Mouse (Mus musculus) heart, adult 2 months (tissue): Measurements from ENCODE around the gene Cpt1a.

ENCODE experiments used
- CTCF ChIP-seq: fragments of 200-600 bp; IDR thresholded peaks from 2 replicates; pipeline ENCODE4 v1.8.1; 2022; ENCODE audit warnings: antibody characterized with exemption, mild to moderate bottlenecking, moderate library complexity
- EP300 ChIP-seq: fragments of 200-500 bp; IDR thresholded peaks from 2 replicates; pipeline ENCODE4 v1.6.1; 2011; ENCODE audit warnings: low read depth, low read length, control low read depth; ENCODE audit not compliant: insufficient read depth
- POLR2A ChIP-seq: fragments of 200-500 bp; IDR thresholded peaks from 2 replicates; pipeline ENCODE4 v1.6.1; 2011; ENCODE audit warnings: mild to moderate bottlenecking, low read depth, low read length, control low read depth; ENCODE audit not compliant: insufficient read depth

DNA sequence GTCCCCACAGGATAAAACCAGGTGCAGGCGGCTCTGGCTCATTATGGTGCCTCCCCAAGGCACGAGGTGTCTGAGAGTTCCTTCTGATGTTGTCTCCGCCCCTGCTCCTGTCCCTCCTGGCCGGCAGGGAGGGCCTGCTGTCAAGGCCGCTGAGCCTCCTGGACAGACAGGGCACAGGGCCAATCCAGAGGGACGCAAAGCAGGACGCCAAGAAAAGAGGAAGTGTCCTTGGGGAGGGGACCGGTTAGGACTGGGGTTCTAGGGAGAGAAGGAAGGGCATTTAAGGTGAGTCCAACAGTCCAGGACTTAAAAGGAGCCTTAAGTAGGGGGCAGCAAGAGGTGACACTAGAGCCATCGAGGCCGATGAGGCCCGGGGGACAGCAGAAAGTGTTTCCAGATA is 517 bp upstream of the Cpt1a start:
- TF ChIP-seq POLR2A (no peak), CTCF (peak; percentile 39), EP300 (no peak)
